In the genomic region with DNA sequence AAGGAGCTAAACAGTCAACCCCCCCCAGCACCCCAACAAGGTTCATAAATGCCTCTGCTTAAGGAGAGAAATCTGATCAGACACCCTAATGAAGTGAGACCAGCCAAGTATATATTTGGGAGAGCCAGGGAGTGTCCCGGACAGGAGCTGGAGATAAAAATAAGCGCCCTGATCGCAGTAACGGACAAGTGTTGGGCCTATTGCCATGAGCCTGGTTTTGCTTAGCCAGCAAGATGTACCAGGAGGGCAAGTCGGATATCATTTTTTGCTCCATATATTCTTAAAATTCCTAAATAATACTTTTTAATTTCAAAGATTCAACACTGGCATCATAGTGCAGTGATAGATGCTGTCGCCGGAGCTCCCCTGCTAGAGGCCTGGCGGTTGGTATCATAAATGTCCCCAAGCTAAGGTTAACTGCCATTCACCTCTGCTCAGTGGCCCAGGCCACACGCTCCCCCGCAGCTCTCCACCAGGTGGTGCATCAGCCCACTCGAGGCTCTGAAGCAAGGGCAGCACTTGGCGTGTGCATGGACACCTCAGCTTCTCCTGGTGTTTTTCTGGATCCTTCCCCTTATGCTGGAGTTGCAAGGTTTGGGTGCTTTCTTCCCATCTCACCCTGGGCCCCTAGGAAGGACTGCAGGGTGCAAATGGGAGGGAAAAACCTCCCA, we compare ENCODE assay signal across 10 mouse cellular contexts. TPM values are rescaled to one million over a fixed set of nuclear protein-coding genes. Genes with fewer than 3 reads are reported as not detected.
DNase-seq lines count a peak whose midpoint lies in the region; ATAC-seq and TF ChIP-seq lines count a peak whose summit lies in the region.
"Had no signal": no experiment of that assay in that cellular context is flagged by ENCODE, and none has a peak within 500 bp of the region (broad histone marks: within the 10 kb centered on the region; RNA-seq: fewer than 3 reads in every experiment).

No protein-coding gene starts in this region.

- no peaks in the 10 kb centered on the region for H3K9me3 ChIP-seq in kidney, postnatal 0 days (replicated peaks; ENCODE audit: low read length)
- no peaks in the 10 kb centered on the region for H3K9me3 ChIP-seq in embryonic facial prominence, embryonic 10.5 days
- no peaks in the 10 kb centered on the region for H3K9me3 ChIP-seq in midbrain, embryonic 16.5 days (replicated peaks; ENCODE audit: control insufficient read depth, low read length, poor library complexity, severe bottlenecking)
- H3K9me3 ChIP-seq: forebrain, embryonic 13.5 days had no signal

- no peaks in the 10 kb centered on the region for H3K36me3 ChIP-seq in kidney, postnatal 0 days (ENCODE audit: insufficient read depth, low read length)
- peaks cover 21% of the 10 kb centered on the region for H3K36me3 ChIP-seq in embryonic facial prominence, embryonic 10.5 days (replicated peaks)
- no peaks in the 10 kb centered on the region for H3K36me3 ChIP-seq in midbrain, embryonic 16.5 days (ENCODE audit: control insufficient read depth, insufficient read depth, low read length)

- WGBS in kidney, postnatal 0 days: 37% methylated on average over 12 of the region's 12 CpGs
- WGBS in embryonic facial prominence, embryonic 10.5 days: 48% methylated on average over 12 of the region's 12 CpGs
- WGBS in midbrain, embryonic 16.5 days: 46% methylated on average over 12 of the region's 12 CpGs

- no peak overlapping the region for H3K9ac ChIP-seq in kidney, postnatal 0 days (ENCODE audit: low read depth, low read length)
- no peak overlapping the region for H3K9ac ChIP-seq in midbrain, embryonic 16.5 days (ENCODE audit: low read depth, low read length)
- H3K9ac ChIP-seq: forebrain, embryonic 13.5 days had no signal

- no peak for ATAC-seq in kidney, postnatal 0 days (replicated peaks; ENCODE audit: low FRiP score, low read depth)
- ATAC-seq in midbrain, embryonic 16.5 days: 0 out of 2 replicates have a peak, but pooled peaks have one; percentile 28
- ATAC-seq: forebrain, embryonic 13.5 days had no signal

- peak; percentile 25 for DNase-seq in kidney, postnatal 0 days (ENCODE audit: low spot score)
- no peak for DNase-seq in kidney, postnatal 14 days
- peak; percentile 72 for DNase-seq in ES-CJ7 (ENCODE audit: low read depth, low spot score)
- DNase-seq in embryonic facial prominence, embryonic 10.5 days (ENCODE audit: low spot score): peak; percentile 69
- no peak for DNase-seq in cerebellum, adult 18-20 months
- no peak for DNase-seq in Muller cell, postnatal 12 days (ENCODE audit: inconsistent ontology term)
- DNase-seq in urinary bladder, adult 18-20 months (ENCODE audit: low spot score in 2 of 2): no peak

- H3K27me3 ChIP-seq in kidney, postnatal 0 days (ENCODE audit: insufficient read depth, low read length): peaks cover 9% of the 10 kb centered on the region; the same call in 1 of the 2 replicates
- H3K27me3 ChIP-seq in embryonic facial prominence, embryonic 10.5 days (replicated peaks; ENCODE audit: low read depth, poor library complexity, severe bottlenecking): no peaks in the 10 kb centered on the region
- H3K27me3 ChIP-seq in midbrain, embryonic 16.5 days (ENCODE audit: control insufficient read depth, insufficient read depth, low read depth, low read length): peaks cover 10% of the 10 kb centered on the region; the same call in 1 of the 2 replicates

- TF ChIP-seq CTCF in kidney, postnatal 0 days (IDR thresholded peaks at IDR 0.05; ENCODE audit: low read depth): peak; percentile 62

- H3K27ac ChIP-seq in kidney, postnatal 0 days: no peak overlapping the region
- peak overlapping the region; percentile 86; the same call in 1 of the 2 replicates for H3K27ac ChIP-seq in embryonic facial prominence, embryonic 10.5 days (replicated peaks)
- no peak overlapping the region for H3K27ac ChIP-seq in midbrain, embryonic 16.5 days (ENCODE audit: low read length)
- H3K27ac ChIP-seq: forebrain, embryonic 13.5 days had no signal

- H3K4me1 ChIP-seq in kidney, postnatal 0 days (replicated peaks; ENCODE audit: insufficient read depth, low read length): 0 out of 2 replicates have a peak, but pooled peaks cover 5% of the 10 kb centered on the region
- peaks cover 83% of the 10 kb centered on the region for H3K4me1 ChIP-seq in embryonic facial prominence, embryonic 10.5 days
- peaks cover 10% of the 10 kb centered on the region for H3K4me1 ChIP-seq in midbrain, embryonic 16.5 days (ENCODE audit: control insufficient read depth, insufficient read depth, low read length)

- no peak overlapping the region for H3K4me2 ChIP-seq in kidney, postnatal 0 days (ENCODE audit: low read length)
- no peak overlapping the region for H3K4me2 ChIP-seq in midbrain, embryonic 16.5 days (ENCODE audit: low read length)
- H3K4me2 ChIP-seq: forebrain, embryonic 13.5 days had no signal

- no peak overlapping the region for H3K4me3 ChIP-seq in kidney, postnatal 0 days (replicated peaks; ENCODE audit: low read depth, low read length)
- peak overlapping the region; percentile 23; the same call in 1 of the 2 replicates for H3K4me3 ChIP-seq in embryonic facial prominence, embryonic 10.5 days
- no peak overlapping the region for H3K4me3 ChIP-seq in midbrain, embryonic 16.5 days (ENCODE audit: low read depth, low read length)
- H3K4me3 ChIP-seq: forebrain, embryonic 13.5 days had no signal

RNA-seq across cellular contexts. Expression of a gene that starts 5.6 kb away (rescaled TPM):
- 0.04 TPM in 1 of 2 replicates, not detected in the other for polyA plus RNA-seq in kidney, postnatal 0 days (2015; fragmentation: Nextera tagmentation; extraction: Ambion mirVana)
- 18.7 and 24.2 TPM in 2 replicates for polyA plus RNA-seq in embryonic facial prominence, embryonic 10.5 days (2016; fragmentation: Nextera tagmentation; extraction: Ambion mirVana)
- polyA plus RNA-seq in midbrain, embryonic 16.5 days (2015; fragmentation: Nextera tagmentation; extraction: Ambion mirVana): 0.37 and 0.44 TPM in 2 replicates

RNA-seq across cellular contexts. Expression of a gene that starts 12.3 kb away (rescaled TPM):
- 35.3 and 36.9 TPM in 2 replicates for polyA plus RNA-seq in kidney, postnatal 0 days (2015; fragmentation: Nextera tagmentation; extraction: Ambion mirVana)
- polyA plus RNA-seq in embryonic facial prominence, embryonic 10.5 days (2016; fragmentation: Nextera tagmentation; extraction: Ambion mirVana): 41.2 and 42.1 TPM in 2 replicates
- 45.7 and 48.6 TPM in 2 replicates for polyA plus RNA-seq in midbrain, embryonic 16.5 days (2015; fragmentation: Nextera tagmentation; extraction: Ambion mirVana)

RNA-seq across cellular contexts. Expression of a gene that starts 40.6 kb away (rescaled TPM):
- polyA plus RNA-seq in kidney, postnatal 0 days (2015; fragmentation: Nextera tagmentation; extraction: Ambion mirVana): not detected in 2 replicates
- polyA plus RNA-seq in embryonic facial prominence, embryonic 10.5 days (2016; fragmentation: Nextera tagmentation; extraction: Ambion mirVana): not detected in 2 replicates
- not detected in 2 replicates for polyA plus RNA-seq in midbrain, embryonic 16.5 days (2015; fragmentation: Nextera tagmentation; extraction: Ambion mirVana)
- polyA plus RNA-seq: forebrain, embryonic 13.5 days; stomach, embryonic 16.5 days had no signal

RNA-seq across cellular contexts. Expression of a gene that starts 44.5 kb away (rescaled TPM):
- 1,962 and 2,114 TPM in 2 replicates for polyA plus RNA-seq in kidney, postnatal 0 days (2015; fragmentation: Nextera tagmentation; extraction: Ambion mirVana)
- polyA plus RNA-seq in embryonic facial prominence, embryonic 10.5 days (2016; fragmentation: Nextera tagmentation; extraction: Ambion mirVana): 2,976 and 3,167 TPM in 2 replicates
- polyA plus RNA-seq in midbrain, embryonic 16.5 days (2015; fragmentation: Nextera tagmentation; extraction: Ambion mirVana): 937 and 974 TPM in 2 replicates

RNA-seq across cellular contexts. Expression of a gene that starts 47.6 kb away (rescaled TPM):
- polyA plus RNA-seq in kidney, postnatal 0 days (2015; fragmentation: Nextera tagmentation; extraction: Ambion mirVana): 2.8 and 6.1 TPM in 2 replicates
- 4.1 and 7.1 TPM in 2 replicates for polyA plus RNA-seq in embryonic facial prominence, embryonic 10.5 days (2016; fragmentation: Nextera tagmentation; extraction: Ambion mirVana)
- 3.8 and 6.6 TPM in 2 replicates for polyA plus RNA-seq in midbrain, embryonic 16.5 days (2015; fragmentation: Nextera tagmentation; extraction: Ambion mirVana)

Comparison
In these comparisons a context has a peak if more than half of its experiments do, and no peak if none do; other contexts are left out.
1. DNase-seq: peak in kidney, postnatal 0 days (single experiment), ES-CJ7 (single experiment) and embryonic facial prominence, embryonic 10.5 days (single experiment); none in kidney, postnatal 14 days (single experiment), cerebellum, adult 18-20 months (0 of 2), Muller cell, postnatal 12 days (single experiment) and urinary bladder, adult 18-20 months (0 of 2).
2. RNA of a gene that starts 5.6 kb away (polyA plus RNA-seq): 18.7 to 24.2 TPM in embryonic facial prominence, embryonic 10.5 days; 0.37 to 0.44 TPM in midbrain, embryonic 16.5 days and 0.04 TPM in kidney, postnatal 0 days; every median in the first group is over 10 times any median in the second.